Mouse (Mus musculus) midbrain, postnatal 0 days (tissue): ENCODE results near the gene Nfat5. TPM values are rescaled to one million over a fixed set of nuclear protein-coding genes. Genes with fewer than 3 reads are reported as not detected.

Source experiments
- ATAC-seq: fragments of 200-750 bp; cut with Nextera tagmentation; 2 replicates; pipeline ENCODE4 v1.8.0; 2017; ENCODE audit warnings: moderate number of reproducible peaks, mild to moderate bottlenecking, moderate TSS enrichment, moderate library complexity; ENCODE audit not compliant: low FRiP score
- DNase-seq: peaks from one replicate; pipeline ENCODE4 v3.0.0-alpha.2; 2015; ENCODE audit warnings: low spot score
- H3K27ac ChIP-seq: fragments of 300-500 bp; sonication (generic); 2 replicates; pipeline ENCODE4 v1.5.1; 2014; ENCODE audit warnings: low read depth, mild to moderate bottlenecking, low read length, mixed read lengths
- H3K27me3 ChIP-seq: fragments of 300-500 bp; sonication (generic); 2 replicates; pipeline ENCODE4 v1.6.1; 2014; ENCODE audit warnings: low read length, control low read depth, mixed read lengths; ENCODE audit not compliant: insufficient read depth
- H3K36me3 ChIP-seq: fragments of 300-500 bp; sonication (generic); 2 replicates; pipeline ENCODE4 v1.6.1; 2014; ENCODE audit warnings: low read length, control low read depth, mixed read lengths; ENCODE audit not compliant: insufficient read depth
- H3K4me1 ChIP-seq: fragments of 300-500 bp; sonication (generic); 2 replicates; pipeline ENCODE4 v1.6.1; 2014; ENCODE audit warnings: mild to moderate bottlenecking, control low read depth, antibody characterized with exemption, low read length, mixed read lengths; ENCODE audit not compliant: insufficient read depth
- H3K4me2 ChIP-seq: fragments of 300-500 bp; sonication (generic); 2 replicates; pipeline ENCODE4 v1.6.1; 2014; ENCODE audit warnings: low read depth, mild to moderate bottlenecking, low read length, mixed read lengths; ENCODE audit not compliant: poor library complexity, severe bottlenecking
- H3K4me3 ChIP-seq: fragments of 300-500 bp; sonication (generic); 2 replicates; pipeline ENCODE4 v1.5.1; 2014; ENCODE audit warnings: low read depth, mild to moderate bottlenecking, low read length, moderate library complexity
- H3K9ac ChIP-seq: fragments of 300-500 bp; sonication (generic); replicated peaks from 2 replicates; pipeline ENCODE4 v1.6.1; 2014; ENCODE audit warnings: mild to moderate bottlenecking, low read length, moderate library complexity, mixed read lengths; ENCODE audit not compliant: poor library complexity, severe bottlenecking
- H3K9me3 ChIP-seq: fragments of 300-500 bp; sonication (generic); 2 replicates; pipeline ENCODE4 v1.6.1; 2016; ENCODE audit warnings: low read length, control low read depth
- CTCF ChIP-seq: IDR thresholded peaks from 2 replicates; pipeline ENCODE4 v1.5.1; 2016; ENCODE audit warnings: antibody characterized with exemption, mild to moderate bottlenecking
- whole genome bisulfite sequencing: fragments of 180-500 bp; shearing (Covaris S2); extraction: QIAGEN DNeasy Blood & Tissue Kit; methylation state at CpG from one replicate; pipeline ENCODE4 v1.1.7; 2014; 5-methylcytosine and 5-hydroxymethylcytosine counted together
- polyA plus RNA-seq: library from polyadenylated mRNA; unstranded; fragments of >200 nt; fragmentation: Nextera tagmentation; extraction: Ambion mirVana; gene quantifications from 2 replicates; pipeline ENCODE4 v1.2.1, GENCODE M21; 2015
- total RNA-seq: library from RNA; depleted of rRNA; stranded (reverse); fragments of >200 nt; gene quantifications from 2 replicates; pipeline ENCODE4 v1.2.3, GENCODE M21; 2014

Gene Nfat5
- total and polyA plus RNA-seq, 2 experiments from 2014 or later: 6.8 to 20.3 TPM

DNA sequence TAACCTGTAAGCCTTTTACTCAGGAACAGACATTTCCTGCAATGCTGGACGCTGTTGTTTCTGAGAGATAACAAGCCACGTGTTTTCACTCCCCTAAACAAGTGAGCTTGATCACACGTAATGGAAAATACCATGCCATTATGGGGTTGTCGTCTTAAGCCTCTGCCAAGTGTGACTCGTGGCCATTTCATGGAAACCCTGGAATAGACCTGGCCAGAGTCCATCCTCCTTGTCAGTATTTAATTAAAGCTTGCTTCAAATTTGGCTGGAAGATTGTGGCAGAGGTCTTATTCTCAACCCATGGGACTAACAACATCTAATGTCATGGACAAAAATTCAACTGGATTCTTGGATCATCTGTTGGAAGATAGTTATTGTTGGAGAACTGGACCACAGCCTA lies 92.9 kb downstream of the Nfat5 start:
- ATAC-seq: no peak
- DNase-seq: no peak
- no peak overlapping the region for H3K27ac ChIP-seq
- H3K36me3 ChIP-seq: no peaks in the 10 kb centered on the region
- no peaks in the 10 kb centered on the region for H3K27me3 ChIP-seq
- H3K4me1 ChIP-seq: no peaks in the 10 kb centered on the region
- H3K4me3 ChIP-seq: no peak overlapping the region
- WGBS: 55% methylated on average over 5 of the region's 5 CpGs
- no peak overlapping the region for H3K4me2 ChIP-seq
- no peak for TF ChIP-seq CTCF
- no peak overlapping the region for H3K9ac ChIP-seq
- no peaks in the 10 kb centered on the region for H3K9me3 ChIP-seq

DNA sequence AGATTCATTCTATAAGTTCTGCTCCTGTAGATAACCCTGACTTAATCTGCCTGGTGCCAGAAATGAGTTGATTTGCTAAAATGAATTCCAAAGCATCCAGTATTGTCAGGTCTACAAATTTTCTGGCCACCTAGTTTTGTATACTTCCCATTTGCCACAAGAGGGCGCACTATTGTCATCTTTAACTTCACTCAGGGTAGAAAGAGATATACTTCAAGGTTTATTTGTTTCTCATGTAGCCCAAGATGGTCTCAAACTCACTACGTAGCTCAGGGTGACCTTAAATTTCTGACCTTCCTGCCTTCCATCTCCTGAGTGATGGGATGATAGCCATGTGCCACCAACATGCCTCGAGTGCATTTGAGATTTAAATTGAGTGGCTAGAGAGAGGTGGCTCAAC lies 93.4 kb downstream of the Nfat5 start:
- Histone ChIP-seq H3K27ac (no peak overlapping the region), H3K9ac (no peak overlapping the region), H3K36me3 (no peaks in the 10 kb centered on the region), H3K9me3 (no peaks in the 10 kb centered on the region), H3K4me3 (no peak overlapping the region), H3K4me1 (no peaks in the 10 kb centered on the region), H3K27me3 (no peaks in the 10 kb centered on the region), H3K4me2 (no peak overlapping the region)
- TF ChIP-seq CTCF: peak; percentile 79
- no peak for ATAC-seq
- DNase-seq: peak; percentile 79
- 31% methylated on average over 3 of the region's 3 CpGs for WGBS

DNA sequence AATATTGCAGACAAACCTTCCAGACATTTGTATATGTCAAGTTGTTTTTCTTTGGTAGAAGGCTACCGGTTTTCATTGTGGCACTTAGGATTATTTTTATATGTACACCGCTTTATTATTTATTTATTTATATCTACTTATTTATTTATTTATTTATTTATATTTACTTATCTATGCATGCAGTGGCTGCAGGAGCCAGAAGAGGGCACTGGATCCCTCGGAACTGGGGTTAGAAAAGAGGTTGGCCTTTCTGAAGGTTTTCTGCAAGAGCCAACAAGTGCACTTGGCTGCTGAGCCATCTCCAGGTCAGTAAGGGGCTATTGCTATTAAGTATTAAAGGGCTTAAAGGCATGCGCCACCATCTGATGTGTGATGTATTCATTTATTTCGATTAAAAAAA lies 94.6 kb downstream of the Nfat5 start:
- no peaks in the 10 kb centered on the region for H3K9me3 ChIP-seq
- ATAC-seq: no peak
- WGBS: 64% methylated on average over 5 of the region's 5 CpGs

DNA sequence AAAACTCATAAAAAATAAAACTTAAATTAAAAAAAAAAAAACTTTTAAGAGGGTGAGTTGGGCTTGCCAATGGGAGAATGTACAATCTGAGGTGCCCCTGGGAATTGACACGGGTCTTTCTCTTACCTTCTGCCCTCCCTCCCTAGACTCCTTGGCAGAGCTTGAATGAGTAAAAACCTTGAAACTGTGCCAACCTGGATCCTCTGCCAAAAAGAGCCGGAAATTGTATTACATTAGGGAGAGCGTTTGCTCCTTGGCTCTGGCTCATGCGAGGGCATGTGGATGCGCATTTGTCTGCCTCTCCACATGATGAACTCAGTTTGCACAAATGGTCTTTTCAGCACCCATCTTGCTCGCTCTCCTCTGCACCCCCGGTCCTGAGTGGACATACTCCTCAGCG lies 96.3 kb downstream of the Nfat5 start:
- no peaks in the 10 kb centered on the region for H3K36me3 ChIP-seq
- H3K4me2 ChIP-seq: no peak overlapping the region
- no peak for TF ChIP-seq CTCF
- no peak for ATAC-seq
- WGBS: 58% methylated on average over 8 of the region's 8 CpGs
- H3K9me3 ChIP-seq: no peaks in the 10 kb centered on the region
- no peaks in the 10 kb centered on the region for H3K4me1 ChIP-seq
- no peak overlapping the region for H3K27ac ChIP-seq
- H3K9ac ChIP-seq: no peak overlapping the region
- no peaks in the 10 kb centered on the region for H3K27me3 ChIP-seq
- DNase-seq: peak; percentile 93
- no peak overlapping the region for H3K4me3 ChIP-seq

More for the DNA sequence above, 94.6 kb downstream of the Nfat5 start:
- H3K9ac ChIP-seq: no peak overlapping the region
- peak; percentile 60 for TF ChIP-seq CTCF
- H3K27ac ChIP-seq: no peak overlapping the region
- H3K4me3 ChIP-seq: no peak overlapping the region
- no peaks in the 10 kb centered on the region for H3K27me3 ChIP-seq
- no peaks in the 10 kb centered on the region for H3K4me1 ChIP-seq
- DNase-seq: peak; percentile 65
- H3K4me2 ChIP-seq: no peak overlapping the region
- H3K36me3 ChIP-seq: no peaks in the 10 kb centered on the region

DNA sequence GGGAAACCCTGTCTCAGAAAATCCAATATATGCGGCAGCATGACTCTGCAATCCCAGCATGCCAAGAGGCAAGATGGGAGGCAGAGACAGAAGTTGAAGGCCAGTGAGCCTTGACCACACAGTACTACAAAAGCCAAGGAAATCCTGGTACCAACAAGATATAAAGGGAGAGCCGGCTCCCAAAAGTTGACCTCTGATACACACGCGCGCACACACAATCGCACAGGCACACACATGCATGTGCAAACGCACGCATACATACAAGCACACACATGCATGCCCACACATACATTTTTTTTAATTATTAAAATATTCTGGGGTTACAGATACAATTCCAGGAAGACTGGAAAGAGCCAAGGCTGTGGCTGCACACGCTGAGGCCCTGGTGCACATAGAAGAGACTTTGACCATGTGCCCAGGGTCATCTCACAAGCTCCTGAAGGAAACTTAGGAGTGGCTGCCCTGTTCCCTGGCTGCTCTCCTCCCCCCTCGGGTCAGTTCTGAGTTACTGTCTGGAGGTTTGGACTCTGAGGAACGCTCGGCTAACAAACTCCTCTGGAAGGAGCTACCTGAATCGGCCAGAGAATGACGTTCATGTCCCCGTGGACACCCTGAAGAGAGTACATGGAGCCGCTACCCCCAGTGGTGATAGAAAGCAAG lies 97.3 kb downstream of the Nfat5 start:
- Histone ChIP-seq H3K36me3 (no peaks in the 10 kb centered on the region), H3K4me1 (no peaks in the 10 kb centered on the region), H3K9ac (no peak overlapping the region), H3K9me3 (no peaks in the 10 kb centered on the region), H3K27me3 (no peaks in the 10 kb centered on the region), H3K4me3 (no peak overlapping the region), H3K27ac (no peak overlapping the region), H3K4me2 (no peak overlapping the region)
- DNase-seq (no peak), ATAC-seq (no peak)
- no peak for TF ChIP-seq CTCF
- WGBS: 92% methylated on average over 16 of the region's 16 CpGs

DNA sequence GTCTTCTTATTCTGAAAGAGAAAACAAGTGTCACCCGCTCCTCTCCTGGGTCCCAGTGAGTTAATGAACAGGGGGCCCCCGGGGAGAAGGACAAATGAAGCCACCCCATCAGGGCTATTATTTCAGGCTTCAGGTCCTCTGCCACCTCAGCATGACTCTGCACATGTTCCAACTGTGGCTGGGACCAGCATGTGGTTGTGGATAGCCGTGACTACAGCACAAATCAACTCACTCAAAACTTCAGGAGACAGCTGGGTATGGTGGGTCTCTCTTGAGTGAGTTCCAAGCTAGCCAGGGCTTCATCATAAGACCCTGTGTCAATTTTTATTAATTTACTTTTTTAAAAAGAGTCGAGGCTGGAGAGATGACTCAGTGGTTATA lies 97.9 kb downstream of the Nfat5 start:
- TF ChIP-seq CTCF: no peak
- Histone ChIP-seq H3K36me3 (no peaks in the 10 kb centered on the region), H3K4me1 (no peaks in the 10 kb centered on the region), H3K27ac (no peak overlapping the region), H3K9me3 (no peaks in the 10 kb centered on the region), H3K9ac (no peak overlapping the region), H3K27me3 (no peaks in the 10 kb centered on the region), H3K4me2 (no peak overlapping the region), H3K4me3 (no peak overlapping the region)
- 60% methylated on average over 4 of the region's 4 CpGs for WGBS
- ATAC-seq (no peak), DNase-seq (no peak)
